Mouse (Mus musculus) cortical plate, adult 2 months (tissue): ENCODE results near the gene Tank. TPM values are rescaled to one million over a fixed set of nuclear protein-coding genes. Genes with fewer than 3 reads are reported as not detected.

ENCODE experiments used
- H3K27ac ChIP-seq: fragments of 200-500 bp; 2 replicates; pipeline ENCODE4 v1.5.1; 2012; ENCODE audit warnings: low read length, control low read depth, inconsistent platforms; ENCODE audit not compliant: insufficient read depth
- H3K4me1 ChIP-seq: fragments of 200-500 bp; 2 replicates; pipeline ENCODE4 v1.6.1; 2011; ENCODE audit warnings: low read length; ENCODE audit not compliant: control insufficient read depth, insufficient read depth
- H3K4me3 ChIP-seq: fragments of 200-500 bp; 2 replicates; pipeline ENCODE4 v1.5.1; 2011; ENCODE audit warnings: mild to moderate bottlenecking, low read length, control low read depth; ENCODE audit not compliant: insufficient read depth
- CTCF ChIP-seq: fragments of 200-500 bp; IDR thresholded peaks from 2 replicates; pipeline ENCODE4 v1.5.1; 2011; ENCODE audit warnings: mild to moderate bottlenecking, control low read depth, low read length; ENCODE audit not compliant: insufficient read depth; ENCODE audit errors: extremely low read depth
- POLR2A ChIP-seq: fragments of 200-500 bp; IDR thresholded peaks from 2 replicates; pipeline ENCODE4 v1.6.1; 2011; ENCODE audit warnings: mild to moderate bottlenecking, low read length, control low read depth; ENCODE audit not compliant: insufficient read depth; ENCODE audit errors: extremely low read depth
- polyA plus RNA-seq: library from polyadenylated mRNA; depleted of rRNA; stranded (reverse); fragments of >200 nt; gene quantifications from 2 replicates; pipeline ENCODE4 v1.2.3, GENCODE M21; 2012

Gene Tank
- polyA plus RNA-seq, 1 experiment, result 37.5 TPM

DNA sequence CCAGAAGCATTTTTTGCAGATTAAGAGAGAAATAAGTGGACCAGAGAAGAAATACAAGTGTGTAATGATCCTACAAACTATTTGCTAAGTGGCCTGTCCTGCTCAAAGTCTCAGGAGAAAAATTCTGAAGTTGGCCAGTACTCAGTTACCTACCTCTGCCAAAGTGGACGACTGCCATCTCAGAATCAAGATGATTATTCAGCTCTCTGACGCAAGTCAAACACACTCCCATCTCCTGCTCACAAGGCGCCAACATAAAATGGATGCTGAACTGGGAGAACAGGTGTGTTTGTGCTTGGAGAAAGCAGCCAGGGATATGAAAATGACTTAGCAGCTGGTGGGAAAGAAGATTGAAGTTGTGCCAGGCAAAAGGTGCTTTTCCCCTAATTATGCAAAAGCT lies 21.7 kb upstream of the Tank start:
- Histone ChIP-seq H3K4me3 (no peak overlapping the region), H3K27ac (no peak overlapping the region), H3K4me1 (no peaks in the 10 kb centered on the region)
- no peak for TF ChIP-seq POLR2A
- TF ChIP-seq CTCF, result no peak

DNA sequence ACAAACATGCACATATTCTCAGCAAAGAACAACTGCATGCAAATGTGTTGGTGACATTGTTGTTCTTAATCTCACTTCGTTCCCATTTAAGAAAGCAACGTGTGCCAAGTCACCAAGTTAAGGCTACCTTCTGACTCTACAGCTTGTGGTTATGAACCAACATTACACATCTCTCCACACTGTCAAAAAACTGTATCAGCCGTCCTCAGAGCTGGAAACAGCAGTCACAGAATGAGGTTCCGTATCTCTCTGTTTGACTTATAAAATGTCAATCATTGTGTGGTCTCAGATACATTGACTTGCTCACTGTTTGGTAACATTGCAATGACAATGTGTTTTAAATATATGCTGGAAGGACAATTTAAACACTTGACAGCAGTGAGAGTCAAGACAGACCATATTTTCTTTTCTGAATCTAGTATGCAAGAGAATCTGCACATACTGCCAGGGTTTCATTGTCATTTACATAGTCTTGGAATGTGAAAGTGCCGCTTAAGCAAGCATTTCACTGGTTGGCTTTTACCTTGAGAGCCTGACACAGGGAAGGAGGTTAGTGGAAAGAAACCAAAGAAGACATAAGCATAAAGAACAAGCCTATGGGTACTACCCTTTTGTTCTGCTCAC lies 20.4 kb upstream of the Tank start:
- no peaks in the 10 kb centered on the region for H3K4me1 ChIP-seq
- H3K4me3 ChIP-seq, result no peak overlapping the region
- TF ChIP-seq POLR2A (no peak), CTCF (no peak)
- H3K27ac ChIP-seq, result no peak overlapping the region

GRCm38 (mm10) chr2:61561058-61561457 lies 17.3 kb upstream of the Tank start:
- H3K4me1 ChIP-seq, result no peaks in the 10 kb centered on the region
- H3K27ac ChIP-seq, result no peak overlapping the region
- TF ChIP-seq POLR2A (no peak), CTCF (no peak)
- no peak overlapping the region for H3K4me3 ChIP-seq

GRCm38 (mm10) chr2:61563202-61563601 lies 15.2 kb upstream of the Tank start:
- Histone ChIP-seq H3K27ac (no peak overlapping the region), H3K4me1 (no peaks in the 10 kb centered on the region), H3K4me3 (no peak overlapping the region)
- TF ChIP-seq POLR2A, result no peak
- TF ChIP-seq CTCF, result no peak

GRCm38 (mm10) chr2:61567045-61567783 lies 11.2 kb upstream of the Tank start:
- Histone ChIP-seq H3K4me1 (no peaks in the 10 kb centered on the region), H3K4me3 (no peak overlapping the region), H3K27ac (no peak overlapping the region)
- TF ChIP-seq CTCF, result no peak
- TF ChIP-seq POLR2A, result no peak

DNA sequence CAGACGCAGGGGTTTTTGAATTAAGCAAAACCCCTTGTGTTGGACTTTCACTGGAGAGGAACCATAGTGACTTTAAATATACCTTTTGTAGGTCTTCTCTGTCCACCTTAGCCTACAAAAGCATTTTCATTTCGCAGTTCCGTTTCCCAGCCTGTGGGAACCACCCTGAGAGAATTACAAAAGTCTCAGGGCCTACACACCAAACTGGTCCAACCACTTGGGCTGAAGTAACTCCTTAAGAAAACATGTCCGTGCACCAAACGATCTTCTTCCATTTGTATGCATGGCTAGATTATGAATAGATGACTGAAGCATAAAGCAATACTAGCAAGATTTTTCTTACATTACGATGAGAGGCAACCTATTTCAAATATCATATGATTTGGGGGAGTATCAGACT lies 9.2 kb upstream of the Tank start:
- no peaks in the 10 kb centered on the region for H3K4me1 ChIP-seq
- TF ChIP-seq POLR2A (no peak), CTCF (no peak)
- no peak overlapping the region for H3K27ac ChIP-seq
- no peak overlapping the region for H3K4me3 ChIP-seq

DNA sequence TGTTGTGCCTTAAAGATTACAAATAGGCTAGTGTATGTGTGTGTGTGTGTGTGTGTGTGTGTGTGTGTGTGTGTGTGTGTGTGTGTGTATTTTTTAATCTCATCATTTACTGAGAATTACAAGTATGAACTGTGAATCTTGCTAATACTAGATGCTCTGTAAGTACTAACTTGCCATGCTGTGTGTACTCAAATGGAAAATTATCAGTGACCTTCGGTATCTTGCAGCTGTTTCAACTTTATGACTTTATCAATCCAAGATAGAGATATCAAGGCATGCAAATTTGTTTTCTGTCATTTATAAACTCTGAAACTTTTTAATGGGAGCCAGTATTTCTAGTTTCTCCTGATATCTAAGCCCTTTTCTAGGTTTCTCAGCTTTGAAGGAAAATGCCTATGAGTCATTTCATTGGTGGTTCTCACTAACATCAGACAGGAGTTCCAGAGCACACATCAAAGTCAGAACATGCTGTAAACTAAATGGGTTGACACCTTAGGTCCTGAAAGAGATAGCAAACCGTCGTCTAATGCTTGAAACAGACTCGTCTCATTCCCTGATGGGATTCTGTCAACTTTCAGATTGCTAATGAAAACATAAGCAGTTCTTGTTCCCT lies 6.9 kb upstream of the Tank start:
- Histone ChIP-seq H3K27ac (no peak overlapping the region), H3K4me1 (no peaks in the 10 kb centered on the region), H3K4me3 (no peak overlapping the region)
- TF ChIP-seq CTCF (no peak), POLR2A (no peak)

GRCm38 (mm10) chr2:61576497-61576896 lies 1.9 kb upstream of the Tank start:
- Histone ChIP-seq H3K27ac (no peak overlapping the region), H3K4me3 (no peak overlapping the region), H3K4me1 (no peaks in the 10 kb centered on the region)
- no peak for TF ChIP-seq POLR2A
- no peak for TF ChIP-seq CTCF

- Histone ChIP-seq H3K4me1 (no peaks in the 10 kb centered on the region), H3K4me3 (no peak overlapping the region), H3K27ac (no peak overlapping the region)
- TF ChIP-seq CTCF (no peak), POLR2A (no peak)
These were observed 1.3 kb upstream of the Tank start for GRCm38 (mm10) chr2:61576928-61577695.
